Mouse (Mus musculus) heart, postnatal 25 days (tissue): ENCODE measurements at regions not wholly inside any gene's neighbourhood (a gene's known extent, or its start where the extent isn't known, plus 50 kb on each side); places are given as distances from the start of the nearest gene placed in this dataset.

ENCODE experiments used
- DNase-seq: peaks from one replicate; pipeline ENCODE4 v3.0.0; 2022; ENCODE audit warnings: low spot score
- intact Hi-C: fragments of 180-260 bp; cut with DNase I; formaldehyde crosslinking; loops from one replicate; pipeline ENCODE4 v1.15.1; 2025

GRCm38 (mm10) chr1:91674082-91674655, 127.1 kb upstream of the Twist2 start:
- intact Hi-C loops = no loop called here

GRCm38 (mm10) chr1:91677062-91677461, 124.2 kb upstream of the Twist2 start:
- intact Hi-C loops = no loop called here
- DNase-seq = no peak

More at GRCm38 (mm10) chr1:91674082-91674655, 127.1 kb upstream of the Twist2 start:
- DNase-seq = no peak

GRCm38 (mm10) chr1:91678789-91679188, 122.5 kb upstream of the Twist2 start:
- DNase-seq = no peak
- intact Hi-C loops = no loop called here

GRCm38 (mm10) chr1:91685031-91685430, 116.2 kb upstream of the Twist2 start:
- no peak for DNase-seq
- intact Hi-C loops = no loop called here

- intact Hi-C loops = no loop called here
- no peak for DNase-seq
These were observed 115.5 kb upstream of the Twist2 start for GRCm38 (mm10) chr1:91685789-91686188.

- no peak for DNase-seq
- intact Hi-C loops = no loop called here
These were observed 109.7 kb upstream of the Twist2 start for GRCm38 (mm10) chr1:91691601-91692000.

GRCm38 (mm10) chr1:91692709-91693460, 108.4 kb upstream of the Twist2 start:
- intact Hi-C loops = no loop called here
- no peak for DNase-seq

GRCm38 (mm10) chr1:91697053-91697452, 104.2 kb upstream of the Twist2 start:
- intact Hi-C loops = no loop called here
- no peak for DNase-seq

GRCm38 (mm10) chr1:91701475-91701874, 99.8 kb upstream of the Twist2 start:
- intact Hi-C loops = no loop called here
- no peak for DNase-seq

- DNase-seq = no peak
- intact Hi-C loops = no loop called here
These were observed 99.2 kb upstream of the Twist2 start for GRCm38 (mm10) chr1:91702021-91702420.

GRCm38 (mm10) chr1:91702737-91703136, 98.5 kb upstream of the Twist2 start:
- no peak for DNase-seq
- intact Hi-C loops = no loop called here

GRCm38 (mm10) chr1:91705451-91705850, 95.8 kb upstream of the Twist2 start:
- DNase-seq = no peak
- intact Hi-C loops = no loop called here

GRCm38 (mm10) chr1:91708550-91709243, 92.6 kb upstream of the Twist2 start:
- intact Hi-C loops = no loop called here
- DNase-seq = peak; percentile 23

- intact Hi-C loops = no loop called here
- DNase-seq = no peak
These were observed 92.0 kb upstream of the Twist2 start for GRCm38 (mm10) chr1:91709244-91709600.

GRCm38 (mm10) chr1:91713131-91713530, 88.1 kb upstream of the Twist2 start:
- DNase-seq = no peak
- intact Hi-C loops = no loop called here

GRCm38 (mm10) chr1:91714266-91714665, 87.0 kb upstream of the Twist2 start:
- no peak for DNase-seq
- intact Hi-C loops = no loop called here

- intact Hi-C loops = no loop called here
These were observed 85.9 kb upstream of the Twist2 start for GRCm38 (mm10) chr1:91715341-91715740.

GRCm38 (mm10) chr1:91715791-91716190, 85.5 kb upstream of the Twist2 start:
- intact Hi-C loops = no loop called here
- no peak for DNase-seq

More at GRCm38 (mm10) chr1:91715341-91715740, 85.9 kb upstream of the Twist2 start:
- no peak for DNase-seq

- intact Hi-C loops = no loop called here
These were observed 84.4 kb upstream of the Twist2 start for GRCm38 (mm10) chr1:91716836-91717235.

GRCm38 (mm10) chr1:91717961-91718360, 83.3 kb upstream of the Twist2 start:
- DNase-seq = no peak
- intact Hi-C loops = no loop called here

More at GRCm38 (mm10) chr1:91716836-91717235, 84.4 kb upstream of the Twist2 start:
- DNase-seq = no peak

- intact Hi-C loops = no loop called here
- DNase-seq = no peak
These were observed 72.0 kb upstream of the Twist2 start for GRCm38 (mm10) chr1:91729246-91729645.
